In the genomic region with DNA sequence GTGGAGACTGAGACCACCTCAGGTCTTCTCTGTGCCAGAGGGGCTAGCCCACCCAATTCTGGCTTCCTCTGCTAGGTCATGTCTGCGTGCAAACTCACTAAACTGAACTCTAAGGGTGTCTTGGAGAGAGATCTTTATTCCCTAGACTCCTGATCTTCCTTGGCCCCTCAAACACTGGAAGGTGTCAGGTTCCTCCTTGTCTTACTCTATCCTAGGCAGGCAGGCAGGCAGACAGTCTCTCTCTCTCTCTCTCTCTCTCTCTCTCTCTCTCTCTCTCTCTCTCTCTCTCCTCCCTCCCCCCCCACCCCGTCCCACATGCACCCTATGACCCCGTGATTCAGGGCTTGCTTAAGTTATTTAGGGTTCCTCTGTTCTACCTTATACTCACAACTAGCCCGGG, we compare ENCODE assay signal across 8 mouse cellular contexts. TPM values are rescaled to one million over a fixed set of nuclear protein-coding genes. Genes with fewer than 3 reads are reported as not detected.
DNase-seq lines count a peak whose midpoint lies in the region; ATAC-seq and TF ChIP-seq lines count a peak whose summit lies in the region.

No protein-coding gene starts in this region.

- no peak for DNase-seq in liver, adult 2 months (ENCODE audit: extremely low read depth, low read depth, low spot score)
- no peak for DNase-seq in liver
- no peak for DNase-seq in gastrocnemius, postnatal 36 days
- DNase-seq in kidney, postnatal 10 days = no peak
- DNase-seq in right cerebral cortex, adult 18-20 months = no peak

- peaks cover 2% of the 10 kb centered on the region; the same call in 1 of the 2 replicates for H3K4me1 ChIP-seq in liver, adult 2 months (ENCODE audit: control insufficient read depth, insufficient read depth, low read length)
- peaks cover 26% of the 10 kb centered on the region for H3K4me1 ChIP-seq in embryonic facial prominence, embryonic 12.5 days
- no peaks in the 10 kb centered on the region for H3K4me1 ChIP-seq in intestine, postnatal 0 days (replicated peaks; ENCODE audit: control insufficient read depth, insufficient read depth, low read length)
- peaks cover 14% of the 10 kb centered on the region for H3K4me1 ChIP-seq in neural tube, embryonic 13.5 days (replicated peaks)

- H3K4me2 ChIP-seq in embryonic facial prominence, embryonic 12.5 days (replicated peaks) = peak overlapping the region; percentile 98
- peak overlapping the region; percentile 100 for H3K4me2 ChIP-seq in intestine, postnatal 0 days (replicated peaks; ENCODE audit: low read depth)
- H3K4me2 ChIP-seq in neural tube, embryonic 13.5 days = peak overlapping the region; percentile 97

- H3K27me3 ChIP-seq in liver, adult 2 months (ENCODE audit: control insufficient read depth, insufficient read depth, low read length) = no peaks in the 10 kb centered on the region
- H3K27me3 ChIP-seq in embryonic facial prominence, embryonic 12.5 days = no peaks in the 10 kb centered on the region; the same call in 1 of the 2 replicates
- no peaks in the 10 kb centered on the region for H3K27me3 ChIP-seq in intestine, postnatal 0 days (replicated peaks; ENCODE audit: control insufficient read depth, insufficient read depth, low read length)
- no peaks in the 10 kb centered on the region for H3K27me3 ChIP-seq in neural tube, embryonic 13.5 days

- intact Hi-C loops in gastrocnemius, postnatal 36 days (cut with DNase I) = no loop called here

- peak overlapping the region; percentile 68; the same call in 1 of the 2 replicates for H3K9ac ChIP-seq in liver, adult 2 months (ENCODE audit: low read depth, low read length)
- peak overlapping the region; percentile 61 for H3K9ac ChIP-seq in embryonic facial prominence, embryonic 12.5 days
- peak overlapping the region; percentile 62 for H3K9ac ChIP-seq in intestine, postnatal 0 days (ENCODE audit: low read depth, low read length)
- peak overlapping the region; percentile 84 for H3K9ac ChIP-seq in neural tube, embryonic 13.5 days

- no peaks in the 10 kb centered on the region for H3K79me2 ChIP-seq in liver, adult 2 months (ENCODE audit: control insufficient read depth, insufficient read depth, low read length)

- H3K36me3 ChIP-seq in liver, adult 2 months (ENCODE audit: control insufficient read depth, insufficient read depth, low read length) = no peaks in the 10 kb centered on the region
- H3K36me3 ChIP-seq in embryonic facial prominence, embryonic 12.5 days = no peaks in the 10 kb centered on the region
- H3K36me3 ChIP-seq in intestine, postnatal 0 days (ENCODE audit: control insufficient read depth, insufficient read depth) = no peaks in the 10 kb centered on the region
- no peaks in the 10 kb centered on the region for H3K36me3 ChIP-seq in neural tube, embryonic 13.5 days

- H3K9me3 ChIP-seq in embryonic facial prominence, embryonic 12.5 days = no peaks in the 10 kb centered on the region
- H3K9me3 ChIP-seq in intestine, postnatal 0 days (ENCODE audit: control insufficient read depth) = no peaks in the 10 kb centered on the region
- no peaks in the 10 kb centered on the region for H3K9me3 ChIP-seq in neural tube, embryonic 13.5 days

- H3K27ac ChIP-seq in liver, adult 2 months (replicated peaks; ENCODE audit: insufficient read depth, low read depth, low read length) = no peak overlapping the region
- no peak overlapping the region for H3K27ac ChIP-seq in embryonic facial prominence, embryonic 12.5 days
- no peak overlapping the region for H3K27ac ChIP-seq in intestine, postnatal 0 days (ENCODE audit: low read depth, low read length)
- H3K27ac ChIP-seq in neural tube, embryonic 13.5 days (replicated peaks) = no peak overlapping the region

- TF ChIP-seq CTCF in liver, adult 2 months (IDR thresholded peaks at IDR 0.05; ENCODE audit: low read depth, low read length) = no peak
- TF ChIP-seq CTCF in intestine, postnatal 0 days (IDR thresholded peaks at IDR 0.05; ENCODE audit: low read depth) = no peak

- peak; percentile 1; the same call in 1 of the 2 replicates for ATAC-seq in embryonic facial prominence, embryonic 12.5 days (ENCODE audit: insufficient number of reproducible peaks, insufficient read depth, low FRiP score, low TSS enrichment)
- ATAC-seq in intestine, postnatal 0 days = no peak
- peak; percentile 10 for ATAC-seq in neural tube, embryonic 13.5 days (ENCODE audit: low read depth)

- 30% methylated on average over 4 of the region's 4 CpGs for WGBS in liver, adult 2 months
- 5% methylated on average over 4 of the region's 4 CpGs for WGBS in embryonic facial prominence, embryonic 12.5 days
- WGBS in intestine, postnatal 0 days = 10% methylated on average over 4 of the region's 4 CpGs
- WGBS in neural tube, embryonic 13.5 days = 8% methylated on average over 4 of the region's 4 CpGs

- no peak for TF ChIP-seq POLR2A in liver, adult 2 months (IDR thresholded peaks at IDR 0.05; ENCODE audit: extremely low read depth, insufficient read depth, low read length)

- H3K4me3 ChIP-seq in liver, adult 2 months (ENCODE audit: insufficient read depth, low read depth, low read length) = no peak overlapping the region; the same call in 1 of the 2 replicates
- H3K4me3 ChIP-seq in embryonic facial prominence, embryonic 12.5 days = peak overlapping the region; percentile 70
- peak overlapping the region; percentile 69 for H3K4me3 ChIP-seq in intestine, postnatal 0 days (ENCODE audit: low read depth, low read length)
- peak overlapping the region; percentile 71 for H3K4me3 ChIP-seq in neural tube, embryonic 13.5 days

RNA-seq across cellular contexts. Expression of a gene that starts 0.9 kb away (rescaled TPM):
- total RNA-seq in liver, adult 2 months (2014; rRNA removed) = 0.37 and 2.1 TPM in 2 replicates
- 1.0 TPM in 2 replicates for polyA plus RNA-seq in liver, adult 2 months (2012; rRNA removed)
- polyA plus RNA-seq in embryonic facial prominence, embryonic 12.5 days (2016; fragmentation: Nextera tagmentation; extraction: Ambion mirVana) = 3.4 and 4.1 TPM in 2 replicates
- polyA plus RNA-seq in intestine, postnatal 0 days (2015; fragmentation: Nextera tagmentation; extraction: Ambion mirVana) = 0.78 and 1.0 TPM in 2 replicates
- 3.7 and 4.6 TPM in 2 replicates for polyA plus RNA-seq in neural tube, embryonic 13.5 days (2015; fragmentation: Nextera tagmentation; extraction: Ambion mirVana)
- 10 to 100 TPM in 1 of 2 experiments, 1 to 10 TPM in 1; 5.3 to 12.2 TPM for total RNA-seq in gastrocnemius, postnatal 36 days (2021)
